Mouse (Mus musculus) hindbrain, embryonic 16.5 days (tissue): ENCODE data around the gene Nat8f3. TPM values are rescaled to one million over a fixed set of nuclear protein-coding genes. Genes with fewer than 3 reads are reported as not detected.
"Not testable (repeated sequence)": the region's sequence is repeated elsewhere in the genome, so short reads cannot be mapped to it uniquely, and the experiment has no call there.

Source experiments
- ATAC-seq: fragments of 200-750 bp; cut with Nextera tagmentation; 2 replicates; pipeline ENCODE4 v1.8.0; 2017; ENCODE audit warnings: moderate TSS enrichment, moderate library complexity
- H3K27ac ChIP-seq: fragments of 300-500 bp; sonication (generic); 2 replicates; pipeline ENCODE4 v1.5.1; 2014; ENCODE audit warnings: low read depth, mild to moderate bottlenecking, control low read depth, low read length, moderate library complexity
- H3K27me3 ChIP-seq: fragments of 300-500 bp; sonication (generic); replicated peaks from 2 replicates; pipeline ENCODE4 v1.6.1; 2014; ENCODE audit warnings: low read length; ENCODE audit not compliant: control insufficient read depth, insufficient read depth
- H3K36me3 ChIP-seq: fragments of 300-500 bp; sonication (generic); 2 replicates; pipeline ENCODE4 v1.6.1; 2014; ENCODE audit warnings: mild to moderate bottlenecking, low read length, moderate library complexity, mixed read lengths; ENCODE audit not compliant: control insufficient read depth, insufficient read depth
- H3K4me1 ChIP-seq: fragments of 300-500 bp; sonication (generic); 2 replicates; pipeline ENCODE4 v1.6.1; 2014; ENCODE audit warnings: low read depth, low read length; ENCODE audit not compliant: control insufficient read depth, insufficient read depth
- H3K4me2 ChIP-seq: fragments of 300-500 bp; sonication (generic); 2 replicates; pipeline ENCODE4 v1.6.1; 2014; ENCODE audit warnings: mild to moderate bottlenecking, low read length, control low read depth, moderate library complexity
- H3K4me3 ChIP-seq: fragments of 300-500 bp; sonication (generic); 2 replicates; pipeline ENCODE4 v1.5.1; 2014; ENCODE audit warnings: mild to moderate bottlenecking, low read length, control low read depth, moderate library complexity
- H3K9ac ChIP-seq: fragments of 300-500 bp; sonication (generic); 2 replicates; pipeline ENCODE4 v1.6.1; 2014; ENCODE audit warnings: low read depth, mild to moderate bottlenecking, control low read depth, low read length, moderate library complexity
- H3K9me3 ChIP-seq: fragments of 300-500 bp; sonication (generic); 2 replicates; pipeline ENCODE4 v1.6.1; 2014; ENCODE audit warnings: mild to moderate bottlenecking, low read length, moderate library complexity; ENCODE audit not compliant: control insufficient read depth
- WGBS: fragments of 180-500 bp; shearing (Covaris S2); extraction: QIAGEN DNeasy Blood & Tissue Kit; methylation state at CpG from one replicate; pipeline ENCODE4 v1.1.7; 2014; 5-methylcytosine and 5-hydroxymethylcytosine counted together
- microRNA-seq: library from miRNA; unstranded; fragments of <30 nt; microRNA quantifications from one replicate; pipeline ENCODE4, GENCODE M21; 2017
- polyA plus RNA-seq: library from polyadenylated mRNA; unstranded; fragments of >200 nt; fragmentation: Nextera tagmentation; extraction: Ambion mirVana; gene quantifications from 2 replicates; pipeline ENCODE4 v1.2.1, GENCODE M21; 2015

Gene Nat8f3
- polyA plus RNA-seq, 1 experiment from 2014 or later, result 0.23 TPM

DNA sequence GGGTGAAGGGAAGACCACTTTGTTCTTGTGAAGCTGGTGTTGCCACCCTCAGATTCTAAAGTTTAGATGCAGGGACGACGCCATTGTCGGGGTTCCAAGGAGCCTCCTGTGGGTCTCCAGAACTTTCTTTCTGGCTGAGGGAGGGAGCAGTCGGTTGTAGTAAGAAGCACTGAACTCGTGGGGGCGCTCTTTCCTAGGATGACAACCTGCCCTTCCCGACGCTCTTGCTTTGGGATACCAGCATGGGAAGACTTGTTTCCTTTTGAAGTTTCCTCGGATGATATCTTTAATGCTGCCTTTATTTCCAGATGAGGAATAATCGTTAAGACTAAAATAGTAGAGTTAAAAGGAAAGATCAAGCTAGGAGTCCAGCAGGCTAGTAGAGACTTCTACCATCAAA is 52.4 kb downstream of the Nat8f3 start, which contains the start of gene Nat8f7:
Gene Nat8f7, minus strand, starts transcription at position 101 of the 400 bp plus-strand sequence.
- H3K9ac ChIP-seq, H3K27me3 ChIP-seq, ATAC-seq, H3K36me3 ChIP-seq, H3K4me3 ChIP-seq, H3K9me3 ChIP-seq, H3K27ac ChIP-seq, H3K4me1 ChIP-seq, H3K4me2 ChIP-seq: not testable (repeated sequence)
- WGBS, result 82% methylated on average over 9 of the region's 10 CpGs

- H3K36me3 ChIP-seq, ATAC-seq, H3K4me1 ChIP-seq, H3K9me3 ChIP-seq, H3K27ac ChIP-seq, H3K27me3 ChIP-seq, H3K4me3 ChIP-seq, H3K9ac ChIP-seq, H3K4me2 ChIP-seq: not testable (repeated sequence)
- WGBS, result 100% methylated on average over 1 of the region's 1 CpGs
Observed at GRCm38 (mm10) chr6:85709607-85710006, 55.9 kb downstream of the Nat8f3 start.

DNA sequence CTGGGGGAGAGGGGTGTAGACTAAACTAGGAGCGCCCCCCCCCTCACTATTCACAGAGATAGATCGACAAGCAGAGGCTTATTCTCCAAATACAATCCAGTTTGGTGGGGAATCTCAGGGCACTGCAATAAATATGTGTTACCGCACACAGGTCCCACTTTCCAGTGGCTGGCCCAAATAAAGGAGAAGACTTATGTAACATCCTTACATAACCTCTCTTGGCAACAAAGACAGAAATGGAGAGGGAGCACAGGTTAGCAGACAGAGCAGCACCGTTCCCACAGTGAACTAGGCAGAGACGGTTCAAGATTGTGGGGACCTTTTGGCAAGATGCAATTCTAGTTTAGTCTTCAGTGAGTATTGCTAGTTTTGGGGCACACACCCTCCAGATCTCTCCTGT is 56.3 kb downstream of the Nat8f3 start:
- not testable (repeated sequence) for H3K9ac ChIP-seq, H3K4me3 ChIP-seq, H3K4me1 ChIP-seq, H3K27me3 ChIP-seq, H3K9me3 ChIP-seq, H3K36me3 ChIP-seq, H3K4me2 ChIP-seq, H3K27ac ChIP-seq, ATAC-seq
- WGBS, result 90% methylated on average over 5 of the region's 5 CpGs

DNA sequence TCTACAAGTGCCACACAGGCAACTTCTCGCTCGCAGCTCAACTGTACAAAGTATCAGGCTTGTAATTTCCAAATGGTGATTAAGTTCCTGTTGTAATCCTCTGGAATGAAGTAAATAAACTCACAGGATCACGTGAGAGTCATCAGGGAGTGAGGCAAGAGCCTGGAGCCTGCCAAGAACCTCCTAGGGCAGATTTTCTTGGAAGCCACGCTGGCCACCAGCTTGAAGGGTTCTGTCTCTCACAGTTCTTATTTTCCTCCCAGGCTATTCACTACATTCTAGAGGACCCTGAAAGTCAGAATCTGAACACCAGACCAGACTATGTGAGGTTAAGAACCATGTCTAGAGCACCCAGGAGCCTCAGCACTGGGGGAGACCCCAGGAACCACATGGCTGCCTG is 63.6 kb downstream of the Nat8f3 start:
- H3K4me1 ChIP-seq, result not testable (repeated sequence)
- WGBS, result 84% methylated on average over 2 of the region's 4 CpGs

More for the DNA sequence above, 63.6 kb downstream of the Nat8f3 start:
- H3K36me3 ChIP-seq, H3K9ac ChIP-seq, H3K27ac ChIP-seq, H3K9me3 ChIP-seq, H3K27me3 ChIP-seq, ATAC-seq, H3K4me2 ChIP-seq, H3K4me3 ChIP-seq: not testable (repeated sequence)

Small RNAs within 50 kb of the gene (microRNA-seq; reads per million reads assigned to microRNA genes)
- gene Gm27317 (not detected), gene Mir6375 (not detected)

Other genes with a start within 250 kb of the Nat8f3 start
- gene Alms1, start 178.2 kb downstream of the Nat8f3 start, polyA plus RNA-seq, result 4.2 and 4.3 TPM in 2 replicates
- gene Nat8f7, start 52.5 kb downstream of the Nat8f3 start, polyA plus RNA-seq, result 0.08 TPM in 1 of 2 replicates, not detected in the other
- not detected in 2 replicates for gene Nat8f6, start 55.2 kb upstream of the Nat8f3 start, polyA plus RNA-seq
- 0.36 TPM in 1 of 2 replicates, not detected in the other for gene Nat8f5, start 55.2 kb upstream of the Nat8f3 start, polyA plus RNA-seq
- gene Nat8, start 66.3 kb upstream of the Nat8f3 start, polyA plus RNA-seq, result 0.23 TPM in 1 of 2 replicates, not detected in the other
- not detected in 2 replicates for gene Nat8f2, start 103.4 kb upstream of the Nat8f3 start, polyA plus RNA-seq
- 7.4 and 7.7 TPM in 2 replicates for gene Nat8f4, start 139.1 kb upstream of the Nat8f3 start, polyA plus RNA-seq
- 49.3 and 53.3 TPM in 2 replicates for gene Tprkb, start 146.1 kb upstream of the Nat8f3 start, polyA plus RNA-seq
- 20.1 and 20.4 TPM in 2 replicates for gene Nat8f1, start 149.9 kb upstream of the Nat8f3 start, polyA plus RNA-seq
- gene Dusp11, start 195.9 kb upstream of the Nat8f3 start, polyA plus RNA-seq, result 40.7 and 46.7 TPM in 2 replicates